14 mouse cellular contexts compared by ENCODE assay signal in genomic region chr2:103992618-103993332, GRCm38 (mm10). TPM values are rescaled to one million over a fixed set of nuclear protein-coding genes. Genes with fewer than 3 reads are reported as not detected.
DNase-seq lines count a peak whose midpoint lies in the region; ATAC-seq and TF ChIP-seq lines count a peak whose summit lies in the region.
"Had no signal": no experiment of that assay in that cellular context is flagged by ENCODE, and none has a peak within 500 bp of the region (broad histone marks: within the 10 kb centered on the region; RNA-seq: fewer than 3 reads in every experiment).

No protein-coding gene starts in this region.

- peak; percentile 68; the same call in 1 of the 2 replicates for ATAC-seq in hindbrain, postnatal 0 days
- peak; percentile 53; the same call in 1 of the 2 replicates for ATAC-seq in neural tube, embryonic 12.5 days (ENCODE audit: low FRiP score, low read depth)
- ATAC-seq: CD4-positive, CD25-positive, alpha-beta regulatory T cell, adult 4 months had no signal

- no peaks in the 10 kb centered on the region for H3K4me1 ChIP-seq in hindbrain, postnatal 0 days (ENCODE audit: insufficient read depth, low read length)
- peaks cover 5% of the 10 kb centered on the region; the same call in 1 of the 2 replicates for H3K4me1 ChIP-seq in neural tube, embryonic 12.5 days
- H3K4me1 ChIP-seq: heart, embryonic 13.5 days had no signal

- H3K9ac ChIP-seq in hindbrain, postnatal 0 days (replicated peaks; ENCODE audit: low read length): peak overlapping the region; percentile 9; the same call in 1 of the 2 replicates
- no peak overlapping the region for H3K9ac ChIP-seq in neural tube, embryonic 12.5 days
- H3K9ac ChIP-seq: heart, embryonic 13.5 days had no signal

- no peaks in the 10 kb centered on the region for H3K9me3 ChIP-seq in hindbrain, postnatal 0 days (ENCODE audit: low read length)
- no peaks in the 10 kb centered on the region for H3K9me3 ChIP-seq in neural tube, embryonic 12.5 days
- H3K9me3 ChIP-seq: heart, embryonic 13.5 days had no signal

- H3K4me3 ChIP-seq in hindbrain, postnatal 0 days (ENCODE audit: low read length): no peak overlapping the region
- H3K4me3 ChIP-seq in neural tube, embryonic 12.5 days: no peak overlapping the region
- H3K4me3 ChIP-seq: erythroblast, embryonic 14.5 days; heart, embryonic 13.5 days had no signal

- no peaks in the 10 kb centered on the region for H3K27me3 ChIP-seq in hindbrain, postnatal 0 days (ENCODE audit: insufficient read depth, low read length)
- no peaks in the 10 kb centered on the region for H3K27me3 ChIP-seq in neural tube, embryonic 12.5 days (replicated peaks)

- peak; percentile 55 for DNase-seq in heart, adult 11 months
- DNase-seq in heart, postnatal 36 days: no peak
- peak; percentile 93 for DNase-seq in ZHBTc4 (ENCODE audit: low read depth, low spot score)
- DNase-seq in hindbrain, postnatal 0 days (ENCODE audit: low spot score): peak; percentile 43
- DNase-seq in gastrocnemius, adult 8-10 months (ENCODE audit: low spot score in 2 of 2): no peak
- no peak for DNase-seq in adipocyte (ENCODE audit: low spot score)
- DNase-seq: adrenal gland, postnatal 25 days; gastrocnemius, postnatal 14 days; thymus, postnatal 25 days had no signal

- intact Hi-C loops in heart, postnatal 36 days (cut with DNase I): no loop called here

- no peaks in the 10 kb centered on the region for H3K36me3 ChIP-seq in hindbrain, postnatal 0 days (ENCODE audit: insufficient read depth, low read length)
- no peaks in the 10 kb centered on the region for H3K36me3 ChIP-seq in neural tube, embryonic 12.5 days
- H3K36me3 ChIP-seq: heart, embryonic 13.5 days had no signal

- 20% methylated on average over 17 of the region's 17 CpGs for WGBS in hindbrain, postnatal 0 days
- WGBS in neural tube, embryonic 12.5 days: 23% methylated on average over 17 of the region's 17 CpGs

- TF ChIP-seq CTCF in hindbrain, postnatal 0 days (IDR thresholded peaks at IDR 0.05; ENCODE audit: low read depth): no peak

- H3K27ac ChIP-seq in hindbrain, postnatal 0 days: peak overlapping the region; percentile 58; the same call in 1 of the 2 replicates
- H3K27ac ChIP-seq in neural tube, embryonic 12.5 days: no peak overlapping the region
- H3K27ac ChIP-seq: heart, embryonic 13.5 days had no signal

- peak overlapping the region; percentile 22 for H3K4me2 ChIP-seq in hindbrain, postnatal 0 days (ENCODE audit: low read depth, low read length)
- H3K4me2 ChIP-seq in neural tube, embryonic 12.5 days (replicated peaks): peak overlapping the region; percentile 30
- H3K4me2 ChIP-seq: heart, embryonic 13.5 days; liver, embryonic 11.5 days had no signal

RNA-seq across cellular contexts. Expression of gene Fbxo3, which starts 34.7 kb away (rescaled TPM):
- 10 to 100 TPM; 55.3 to 56.7 TPM for total RNA-seq in heart, postnatal 36 days (2021)
- total RNA-seq in hindbrain, postnatal 0 days (2014; rRNA removed): 59.5 and 70.6 TPM in 2 replicates
- polyA plus RNA-seq in hindbrain, postnatal 0 days (2015; fragmentation: Nextera tagmentation; extraction: Ambion mirVana): 65.1 and 67.0 TPM in 2 replicates
- 53.7 and 57.6 TPM in 2 replicates for polyA plus RNA-seq in neural tube, embryonic 12.5 days (2016; fragmentation: Nextera tagmentation; extraction: Ambion mirVana)
- 10 to 100 TPM; 46.4 to 51.8 (median 49.5) TPM for total RNA-seq in gastrocnemius, adult 8-10 months (2022)

RNA-seq across cellular contexts. Expression of gene Lmo2, which starts 35.0 kb away (rescaled TPM):
- 10 to 100 TPM; 21.1 to 25.3 TPM for total RNA-seq in heart, postnatal 36 days (2021)
- 25.7 and 28.0 TPM in 2 replicates for total RNA-seq in hindbrain, postnatal 0 days (2014; rRNA removed)
- polyA plus RNA-seq in hindbrain, postnatal 0 days (2015; fragmentation: Nextera tagmentation; extraction: Ambion mirVana): 31.2 TPM in 2 replicates
- polyA plus RNA-seq in neural tube, embryonic 12.5 days (2016; fragmentation: Nextera tagmentation; extraction: Ambion mirVana): 44.2 and 46.3 TPM in 2 replicates
- 1 to 10 TPM; 3.4 to 9.1 (median 4.6) TPM for total RNA-seq in gastrocnemius, adult 8-10 months (2022)

RNA-seq across cellular contexts. Expression of gene 4931422A03Rik, which starts 35.4 kb away (rescaled TPM):
- total RNA-seq in heart, postnatal 36 days (2021): not detected
- not detected in 2 replicates for total RNA-seq in hindbrain, postnatal 0 days (2014; rRNA removed)
- polyA plus RNA-seq in hindbrain, postnatal 0 days (2015; fragmentation: Nextera tagmentation; extraction: Ambion mirVana): 1.9 and 2.5 TPM in 2 replicates
- polyA plus RNA-seq in neural tube, embryonic 12.5 days (2016; fragmentation: Nextera tagmentation; extraction: Ambion mirVana): 2.2 and 2.7 TPM in 2 replicates
- not detected for total RNA-seq in gastrocnemius, adult 8-10 months (2022)
- total RNA-seq: adrenal gland, postnatal 25 days; gastrocnemius, postnatal 14 days had no signal
- polyA plus RNA-seq: erythroblast, embryonic 14.5 days had no signal

Comparison
In these comparisons a context has a peak if more than half of its experiments do, and no peak if none do; other contexts are left out.
1. DNase-seq: peak in heart, adult 11 months (single experiment), ZHBTc4 (single experiment) and hindbrain, postnatal 0 days (single experiment); none in heart, postnatal 36 days (0 of 2), gastrocnemius, adult 8-10 months (0 of 2) and adipocyte (single experiment).